Mouse (Mus musculus) heart, postnatal 36 days (tissue): ENCODE data around the gene Krtap4-16. TPM values are rescaled to one million over a fixed set of nuclear protein-coding genes. Genes with fewer than 3 reads are reported as not detected.
"Not testable (repeated sequence)": the region's sequence is repeated elsewhere in the genome, so short reads cannot be mapped to it uniquely, and the experiment has no call there.

Source experiments
- DNase-seq, 2 experiments: peaks; one replicate each; pipeline ENCODE4 v3.0.0; 2021 to 2022
- intact Hi-C: fragments of 180-260 bp; cut with DNase I; formaldehyde crosslinking; loops from one replicate; pipeline ENCODE4 v1.15.1; 2025
- total RNA-seq, 2 experiments: library from RNA; stranded (reverse); gene quantifications; 2 replicates each; pipeline ENCODE4 v1.2.3; 2021

The Krtap4-16 gene
- not detected for total RNA-seq

DNA sequence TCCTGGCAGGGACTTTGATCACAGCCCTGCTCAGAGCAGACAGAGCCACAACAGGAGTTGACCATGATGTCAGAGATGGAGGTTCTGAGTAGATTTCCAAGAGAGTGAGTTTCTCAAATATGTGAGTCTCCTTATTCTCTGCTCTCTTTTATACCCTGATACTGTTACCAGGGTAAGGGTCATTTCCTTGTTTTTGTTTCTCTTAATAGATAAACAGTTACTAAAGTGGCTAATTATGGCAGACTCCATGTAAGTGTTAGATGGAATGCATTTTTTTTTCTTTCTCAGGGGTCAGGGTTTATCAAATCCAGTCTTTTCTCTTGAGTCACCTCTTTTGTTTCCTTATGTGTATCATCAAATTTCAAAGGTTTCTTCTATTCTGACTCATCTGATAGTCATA, at the start of gene Krtap4-16:
Krtap4-16 (minus strand) TSS at position 101 of the 400 bp plus-strand sequence.
- intact Hi-C loops = no loop called here
- no peak for DNase-seq

GRCm38 (mm10) chr11:99878887-99879286, 27.5 kb upstream of the Krtap4-16 start, which contains the start of gene Gm11567:
Gm11567 (plus strand) TSS chr11:99879187.
- intact Hi-C loops, DNase-seq: not testable (repeated sequence)

- DNase-seq, intact Hi-C loops: not testable (repeated sequence)
Observed at GRCm38 (mm10) chr11:99873089-99873488, 21.7 kb upstream of the Krtap4-16 start, which contains the start of gene Krtap9-1. Krtap9-1 (plus strand) TSS chr11:99873389.

GRCm38 (mm10) chr11:99864176-99864575, 12.8 kb upstream of the Krtap4-16 start, which contains the start of gene Gm11559:
Gm11559 (plus strand) TSS chr11:99864476.
- DNase-seq, intact Hi-C loops: not testable (repeated sequence)

GRCm38 (mm10) chr11:99858761-99859160, 7.4 kb upstream of the Krtap4-16 start:
- intact Hi-C loops = no loop called here

GRCm38 (mm10) chr11:99857617-99858016, 6.2 kb upstream of the Krtap4-16 start, which contains the start of gene Gm11568:
Gm11568 (plus strand) TSS chr11:99857917.
- intact Hi-C loops = no loop called here
- no peak for DNase-seq

More at GRCm38 (mm10) chr11:99858761-99859160, 7.4 kb upstream of the Krtap4-16 start:
- no peak for DNase-seq

DNA sequence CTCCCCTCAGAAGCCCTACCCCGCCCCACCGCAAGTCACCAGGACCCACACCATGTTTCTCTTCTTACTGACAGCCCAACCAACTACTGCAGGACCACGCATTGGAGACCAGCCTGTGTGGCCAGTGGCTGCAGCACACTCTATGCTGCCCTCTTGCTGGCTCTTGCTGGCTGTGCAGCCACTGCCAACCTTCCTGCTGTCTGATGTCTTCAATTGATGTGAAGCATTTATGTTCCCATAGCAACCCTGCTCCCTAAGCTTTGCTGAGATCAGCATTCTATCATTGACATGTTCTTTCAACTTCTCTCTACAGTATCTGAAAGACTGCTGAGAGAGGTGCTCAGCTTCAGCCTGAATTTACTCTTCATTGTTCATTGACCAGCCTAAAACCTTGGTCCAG, 2.7 kb upstream of the Krtap4-16 start:
- DNase-seq = no peak
- intact Hi-C loops = no loop called here

DNA sequence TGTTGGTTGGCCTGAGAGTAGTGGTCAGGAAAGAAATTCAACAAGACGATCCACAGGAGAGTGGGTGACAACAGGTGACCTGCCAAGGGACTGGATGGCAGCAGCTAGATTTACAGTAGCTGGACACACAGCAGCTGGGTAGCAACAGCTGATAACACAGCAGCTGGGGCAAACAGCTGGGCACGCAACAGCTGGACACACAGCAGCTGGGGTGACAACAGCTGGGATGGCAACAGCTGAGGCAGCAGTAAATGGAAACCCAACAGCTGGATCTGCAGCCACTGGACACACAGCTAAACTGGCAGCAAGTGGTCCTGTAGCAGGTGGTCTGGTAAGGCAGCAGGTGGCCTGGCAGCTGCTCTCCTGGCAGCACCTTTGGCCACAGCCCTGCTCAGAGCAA, 4.7 kb downstream of the Krtap4-16 start:
- DNase-seq = no peak
- intact Hi-C loops = no loop called here

GRCm38 (mm10) chr11:99842185-99842584, 9.2 kb downstream of the Krtap4-16 start:
- no peak for DNase-seq
- intact Hi-C loops = no loop called here

GRCm38 (mm10) chr11:99837966-99838365, 13.4 kb downstream of the Krtap4-16 start, which contains the start of gene 2300003K06Rik:
2300003K06Rik (minus strand) TSS chr11:99838066.
- intact Hi-C loops = no loop called here
- no peak for DNase-seq

DNA sequence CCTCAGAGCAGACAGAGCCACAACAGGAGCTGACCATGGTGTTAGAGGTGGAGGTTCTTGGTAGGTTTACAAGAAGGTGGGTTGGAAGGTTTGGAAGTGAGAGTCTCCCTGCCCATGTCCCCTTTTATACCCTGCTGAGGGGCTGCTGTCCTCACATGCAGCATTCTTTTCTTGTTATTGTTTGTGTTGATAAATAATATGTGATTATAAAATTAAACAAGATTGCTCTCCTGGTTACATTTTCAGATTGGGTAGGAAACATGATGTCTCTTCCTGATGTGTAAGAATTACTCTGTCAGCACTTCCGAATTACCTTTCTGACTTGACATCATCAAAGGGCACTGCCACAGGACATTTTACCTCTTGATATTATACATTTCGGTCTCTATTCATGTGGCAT, 35.8 kb downstream of the Krtap4-16 start, which contains the start of gene Gm11564:
Gm11564 (minus strand) TSS at position 101 of the 400 bp plus-strand sequence.
- intact Hi-C loops, DNase-seq: not testable (repeated sequence)

- intact Hi-C loops, DNase-seq: not testable (repeated sequence)
Observed at GRCm38 (mm10) chr11:99809792-99810191, 41.6 kb downstream of the Krtap4-16 start, which contains the start of gene Krtap4-13. Krtap4-13 (minus strand) TSS chr11:99809892.

DNA sequence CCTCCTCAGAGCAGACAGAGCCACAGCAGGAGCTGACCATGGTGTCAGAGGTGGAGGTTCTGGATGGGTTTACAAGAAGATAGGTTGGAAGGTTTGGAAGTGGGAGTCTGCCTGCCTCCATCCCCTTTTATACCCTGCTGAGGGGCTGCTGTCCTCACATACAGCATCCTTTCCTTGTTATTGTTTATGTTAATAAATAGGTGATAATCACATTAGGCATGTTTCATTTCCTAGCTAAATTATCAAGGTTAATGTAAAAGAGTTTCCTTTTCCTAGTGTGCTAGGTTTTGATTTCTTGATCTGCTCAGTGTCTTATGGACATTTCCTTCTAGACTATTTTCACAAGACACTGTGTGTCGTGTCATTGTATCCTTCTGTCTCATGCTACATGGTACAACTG, 47.1 kb downstream of the Krtap4-16 start, which contains the start of gene Gm11554:
Gm11554 (minus strand) TSS at position 101 of the 400 bp plus-strand sequence.
- intact Hi-C loops, DNase-seq: not testable (repeated sequence)

Other genes with a start within 250 kb of the Krtap4-16 start
- not detected for gene Gm11938, start 248.3 kb downstream of the Krtap4-16 start, total RNA-seq
- gene Gm11937, start 241.4 kb downstream of the Krtap4-16 start, total RNA-seq = not detected
- gene Krtap2-4, start 236.8 kb downstream of the Krtap4-16 start, total RNA-seq = not detected
- not detected for gene Gm11562, start 231.2 kb downstream of the Krtap4-16 start, total RNA-seq
- gene Krtap4-1, start 223.4 kb downstream of the Krtap4-16 start, total RNA-seq = not detected
- gene Krtap4-2, start 216.5 kb downstream of the Krtap4-16 start, total RNA-seq = not detected
- not detected for gene Krtap4-7, start 207.5 kb downstream of the Krtap4-16 start, total RNA-seq
- gene Gm11555, start 201.4 kb downstream of the Krtap4-16 start, total RNA-seq = not detected
- not detected for gene Gm11563, start 192.6 kb downstream of the Krtap4-16 start, total RNA-seq
- not detected for gene Krtap4-6, start 185.6 kb downstream of the Krtap4-16 start, total RNA-seq
- gene Gm14190, start 160.9 kb downstream of the Krtap4-16 start, total RNA-seq = not detected
- not detected for gene Gm14180, start 117.3 kb downstream of the Krtap4-16 start, total RNA-seq
- not detected for gene Gm11595, start 78.7 kb downstream of the Krtap4-16 start, total RNA-seq
- gene Krtap4-8, start 70.9 kb downstream of the Krtap4-16 start, total RNA-seq = not detected
- not detected for gene Krtap4-9, start 66.4 kb downstream of the Krtap4-16 start, total RNA-seq
- gene Gm11596, start 58.1 kb downstream of the Krtap4-16 start, total RNA-seq = not detected
- not detected for gene Gm11569, start 52.7 kb downstream of the Krtap4-16 start, total RNA-seq
- not detected for gene Gm11554, start 47.2 kb downstream of the Krtap4-16 start, total RNA-seq
- gene Krtap4-13, start 41.7 kb downstream of the Krtap4-16 start, total RNA-seq = not detected
- gene Gm11564, start 35.9 kb downstream of the Krtap4-16 start, total RNA-seq = not detected
- not detected for gene 2300003K06Rik, start 13.5 kb downstream of the Krtap4-16 start, total RNA-seq
- not detected for gene Gm11568, start 6.3 kb upstream of the Krtap4-16 start, total RNA-seq
- not detected for gene Gm11559, start 12.9 kb upstream of the Krtap4-16 start, total RNA-seq
- gene Krtap9-1, start 21.8 kb upstream of the Krtap4-16 start, total RNA-seq = not detected
- not detected for gene Gm11567, start 27.6 kb upstream of the Krtap4-16 start, total RNA-seq
- not detected for gene Krtap31-1, start 56.3 kb upstream of the Krtap4-16 start, total RNA-seq
- gene Gm11565, start 63.1 kb upstream of the Krtap4-16 start, total RNA-seq = not detected
- not detected for gene Krtap31-2, start 84.7 kb upstream of the Krtap4-16 start, total RNA-seq
- not detected for gene Krtap9-5, start 96.9 kb upstream of the Krtap4-16 start, total RNA-seq
- gene Krtap29-1, start 127.4 kb upstream of the Krtap4-16 start, total RNA-seq = not detected
- gene Krtap16-1, start 135.0 kb upstream of the Krtap4-16 start, total RNA-seq = not detected
- not detected for gene Krtap17-1, start 142.4 kb upstream of the Krtap4-16 start, total RNA-seq
- not detected for gene Krt33a, start 164.6 kb upstream of the Krtap4-16 start, total RNA-seq
- gene Krt33b, start 178.3 kb upstream of the Krtap4-16 start, total RNA-seq = not detected
- gene Krt34, start 189.9 kb upstream of the Krtap4-16 start, total RNA-seq = not detected
- not detected for gene Krt31, start 198.9 kb upstream of the Krtap4-16 start, total RNA-seq
- not detected for gene Krt32, start 236.6 kb upstream of the Krtap4-16 start, total RNA-seq
- gene Krt35, start 244.6 kb upstream of the Krtap4-16 start, total RNA-seq = not detected